Mouse (Mus musculus) liver, adult 2 months (tissue): ENCODE measurements at regions not wholly inside any gene's neighbourhood (a gene's known extent, or its start where the extent isn't known, plus 50 kb on each side); places are given as distances from the start of the nearest gene placed in this dataset.

ENCODE experiments used
- DNase-seq: peaks from one replicate; pipeline ENCODE4 v3.0.0-alpha.2; 2011; ENCODE audit warnings: low read depth, low spot score; ENCODE audit errors: extremely low read depth
- H3K27ac ChIP-seq: fragments of 200-500 bp; replicated peaks from 2 replicates; pipeline ENCODE4 v1.5.1; 2012; ENCODE audit warnings: low read depth, mild to moderate bottlenecking, control low read depth, inconsistent platforms, low read length; ENCODE audit not compliant: insufficient read depth
- H3K27me3 ChIP-seq: fragments of 200-500 bp; 2 replicates; pipeline ENCODE4 v1.6.1; 2012; ENCODE audit warnings: mild to moderate bottlenecking, moderate library complexity, low read length, inconsistent platforms; ENCODE audit not compliant: control insufficient read depth, insufficient read depth
- H3K36me3 ChIP-seq: fragments of 200-500 bp; 2 replicates; pipeline ENCODE4 v1.6.1; 2012; ENCODE audit warnings: low read length, inconsistent platforms; ENCODE audit not compliant: control insufficient read depth, insufficient read depth
- H3K4me1 ChIP-seq: fragments of 200-500 bp; 2 replicates; pipeline ENCODE4 v1.6.1; 2011; ENCODE audit warnings: low read length; ENCODE audit not compliant: control insufficient read depth, insufficient read depth
- H3K4me3 ChIP-seq: fragments of 200-500 bp; 2 replicates; pipeline ENCODE4 v1.5.1; 2011; ENCODE audit warnings: low read depth, mild to moderate bottlenecking, control low read depth, low read length, moderate library complexity; ENCODE audit not compliant: insufficient read depth
- H3K79me2 ChIP-seq: fragments of 200-500 bp; 2 replicates; pipeline ENCODE4 v1.6.1; 2012; ENCODE audit warnings: inconsistent platforms, mild to moderate bottlenecking, low read length, moderate library complexity; ENCODE audit not compliant: control insufficient read depth, insufficient read depth
- H3K9ac ChIP-seq: fragments of 200-500 bp; 2 replicates; pipeline ENCODE4 v1.6.1; 2012; ENCODE audit warnings: low read depth, mild to moderate bottlenecking, control low read depth, inconsistent platforms, low read length
- CTCF ChIP-seq: fragments of 200-500 bp; IDR thresholded peaks from 2 replicates; pipeline ENCODE4 v1.5.1; 2011; ENCODE audit warnings: low read depth, low read length, control low read depth
- POLR2A ChIP-seq: fragments of 200-500 bp; IDR thresholded peaks from 2 replicates; pipeline ENCODE4 v1.6.1; 2011; ENCODE audit warnings: low read length, control low read depth; ENCODE audit not compliant: insufficient read depth; ENCODE audit errors: extremely low read depth
- WGBS: fragments of 180-500 bp; shearing (Covaris S2); methylation state at CpG from one replicate; pipeline ENCODE4 v1.1.7; 2018; 5-methylcytosine and 5-hydroxymethylcytosine counted together

GRCm38 (mm10) chr1:183804295-183804694, 208.8 kb upstream of the Dusp10 start:
- Histone ChIP-seq H3K79me2 (no peaks in the 10 kb centered on the region), H3K4me3 (no peak overlapping the region), H3K27ac (no peak overlapping the region), H3K27me3 (no peaks in the 10 kb centered on the region), H3K4me1 (no peaks in the 10 kb centered on the region), H3K9ac (no peak overlapping the region), H3K36me3 (no peaks in the 10 kb centered on the region)
- DNase-seq, result no peak
- 62% methylated on average over 2 of the region's 2 CpGs for WGBS
- TF ChIP-seq CTCF (no peak), POLR2A (no peak)

GRCm38 (mm10) chr1:183806864-183807730, 206.0 kb upstream of the Dusp10 start:
- TF ChIP-seq POLR2A (no peak), CTCF (no peak)
- Histone ChIP-seq H3K27ac (no peak overlapping the region), H3K36me3 (no peaks in the 10 kb centered on the region), H3K4me3 (no peak overlapping the region), H3K79me2 (no peaks in the 10 kb centered on the region), H3K9ac (no peak overlapping the region), H3K27me3 (no peaks in the 10 kb centered on the region), H3K4me1 (no peaks in the 10 kb centered on the region)
- DNase-seq, result no peak
- WGBS, result 85% methylated on average over 8 of the region's 8 CpGs

GRCm38 (mm10) chr1:183808168-183808567, 204.9 kb upstream of the Dusp10 start:
- Histone ChIP-seq H3K4me3 (no peak overlapping the region), H3K27me3 (no peaks in the 10 kb centered on the region), H3K79me2 (no peaks in the 10 kb centered on the region), H3K36me3 (no peaks in the 10 kb centered on the region), H3K27ac (no peak overlapping the region), H3K4me1 (no peaks in the 10 kb centered on the region), H3K9ac (no peak overlapping the region)
- 69% methylated on average over 2 of the region's 2 CpGs for WGBS
- TF ChIP-seq CTCF, result no peak
- TF ChIP-seq POLR2A, result no peak
- no peak for DNase-seq

- TF ChIP-seq POLR2A, result no peak
- TF ChIP-seq CTCF, result no peak
- Histone ChIP-seq H3K4me1 (no peaks in the 10 kb centered on the region), H3K27me3 (no peaks in the 10 kb centered on the region), H3K36me3 (no peaks in the 10 kb centered on the region), H3K79me2 (no peaks in the 10 kb centered on the region), H3K27ac (no peak overlapping the region), H3K9ac (no peak overlapping the region), H3K4me3 (no peak overlapping the region)
- 68% methylated on average over 5 of the region's 5 CpGs for WGBS
- DNase-seq, result no peak
Observed at GRCm38 (mm10) chr1:183820555-183820954, 192.5 kb upstream of the Dusp10 start.

GRCm38 (mm10) chr1:183826300-183826699, 186.8 kb upstream of the Dusp10 start:
- H3K27ac ChIP-seq, result no peak overlapping the region
- H3K36me3 ChIP-seq, result no peaks in the 10 kb centered on the region
- no peaks in the 10 kb centered on the region for H3K79me2 ChIP-seq
- DNase-seq, result no peak
- no peak overlapping the region for H3K4me3 ChIP-seq
- WGBS, result 63% methylated on average over 4 of the region's 4 CpGs
- no peaks in the 10 kb centered on the region for H3K27me3 ChIP-seq
- H3K4me1 ChIP-seq, result no peaks in the 10 kb centered on the region
- TF ChIP-seq CTCF (no peak), POLR2A (no peak)
- no peak overlapping the region for H3K9ac ChIP-seq

- no peaks in the 10 kb centered on the region for H3K79me2 ChIP-seq
- no peaks in the 10 kb centered on the region for H3K36me3 ChIP-seq
- H3K4me3 ChIP-seq, result no peak overlapping the region
- 62% methylated on average over 4 of the region's 4 CpGs for WGBS
- H3K9ac ChIP-seq, result no peak overlapping the region
- no peak overlapping the region for H3K27ac ChIP-seq
- no peak for DNase-seq
- no peaks in the 10 kb centered on the region for H3K27me3 ChIP-seq
- H3K4me1 ChIP-seq, result no peaks in the 10 kb centered on the region
- TF ChIP-seq POLR2A, result no peak
- TF ChIP-seq CTCF, result no peak
Observed at GRCm38 (mm10) chr1:183845135-183845534, 168.0 kb upstream of the Dusp10 start.
